Mouse (Mus musculus): ENCODE results near the gene Wdtc1.

DNA sequence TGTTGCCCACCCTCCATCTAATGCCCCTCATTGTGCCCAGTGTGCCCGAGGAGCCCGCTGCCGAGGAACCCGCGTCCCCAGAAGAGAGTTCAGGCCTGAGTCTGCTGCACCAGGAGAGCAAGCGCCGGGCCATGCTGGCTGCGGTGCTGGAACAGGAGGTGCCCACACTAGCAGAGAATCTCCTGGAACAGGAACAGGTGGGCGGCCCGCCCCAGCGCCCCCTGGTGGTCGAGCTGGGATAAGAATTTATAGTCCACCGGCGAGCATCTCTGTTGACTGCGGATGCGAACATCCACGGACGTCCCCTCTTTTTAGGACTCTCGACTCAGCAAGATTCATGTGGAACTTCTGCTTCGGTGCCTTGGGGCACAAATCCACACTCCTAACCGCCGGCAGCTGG, 102.7 kb downstream of the Wdtc1 start:
- TF ChIP-seq POLR2A (IDR thresholded peaks at IDR 0.05; ENCODE audit: borderline replicate concordance, extremely low read depth, insufficient read depth, insufficient read length, poor library complexity, severe bottlenecking) = no peak
- TF ChIP-seq CTCF (IDR thresholded peaks at IDR 0.05; ENCODE audit: borderline replicate concordance, extremely low read depth, insufficient read depth, insufficient read length) = peak; percentile 87

Measured in brain, embryonic 14.5 days (tissue).